Mouse (Mus musculus) thymus, adult 2 months (tissue): ENCODE data around the gene Nck1. TPM values are rescaled to one million over a fixed set of nuclear protein-coding genes. Genes with fewer than 3 reads are reported as not detected.

ENCODE experiments used
- DNase-seq: peaks from one replicate; pipeline ENCODE4 v3.0.0; 2021
- H3K27ac ChIP-seq: fragments of 200-500 bp; 2 replicates; pipeline ENCODE4 v1.5.1; 2012; ENCODE audit warnings: low read length, control low read depth; ENCODE audit not compliant: control insufficient read depth, insufficient read depth
- H3K27me3 ChIP-seq: fragments of 200-500 bp; 2 replicates; pipeline ENCODE4 v1.6.1; 2012; ENCODE audit warnings: mild to moderate bottlenecking, low read length, moderate library complexity, mixed read lengths; ENCODE audit not compliant: control insufficient read depth, insufficient read depth
- H3K36me3 ChIP-seq: fragments of 200-500 bp; 2 replicates; pipeline ENCODE4 v1.6.1; 2012; ENCODE audit warnings: mild to moderate bottlenecking, low read length, moderate library complexity; ENCODE audit not compliant: control insufficient read depth, insufficient read depth
- H3K4me1 ChIP-seq: fragments of 200-500 bp; replicated peaks from 2 replicates; pipeline ENCODE4 v1.6.1; 2012; ENCODE audit warnings: low read length; ENCODE audit not compliant: control insufficient read depth, insufficient read depth
- H3K4me3 ChIP-seq: fragments of 200-500 bp; 2 replicates; pipeline ENCODE4 v1.5.1; 2012; ENCODE audit warnings: mild to moderate bottlenecking, low read length, control low read depth, moderate library complexity; ENCODE audit not compliant: control insufficient read depth, insufficient read depth
- CTCF ChIP-seq: fragments of 200-500 bp; IDR thresholded peaks from 2 replicates; pipeline ENCODE4 v1.5.1; 2012; ENCODE audit warnings: mild to moderate bottlenecking, control low read depth, low read length, moderate library complexity, borderline replicate concordance; ENCODE audit not compliant: control insufficient read depth, poor library complexity, insufficient read depth; ENCODE audit errors: extremely low read depth
- POLR2A ChIP-seq: fragments of 200-500 bp; IDR thresholded peaks from 2 replicates; pipeline ENCODE4 v1.6.1; 2012; ENCODE audit warnings: mild to moderate bottlenecking, low read length, control low read depth, moderate library complexity; ENCODE audit not compliant: control insufficient read depth, poor library complexity, insufficient read depth; ENCODE audit errors: extremely low read depth
- WGBS: fragments of 180-500 bp; shearing (Covaris S2); methylation state at CpG from one replicate; pipeline ENCODE4 v1.1.7; 2018; 5-methylcytosine and 5-hydroxymethylcytosine counted together
- polyA plus RNA-seq: library from polyadenylated mRNA; depleted of rRNA; stranded (reverse); fragments of >200 nt; gene quantifications from 2 replicates; pipeline ENCODE4 v1.2.3, GENCODE M21; 2012

Gene Nck1
- polyA plus RNA-seq, 1 experiment, result 7.0 TPM

DNA sequence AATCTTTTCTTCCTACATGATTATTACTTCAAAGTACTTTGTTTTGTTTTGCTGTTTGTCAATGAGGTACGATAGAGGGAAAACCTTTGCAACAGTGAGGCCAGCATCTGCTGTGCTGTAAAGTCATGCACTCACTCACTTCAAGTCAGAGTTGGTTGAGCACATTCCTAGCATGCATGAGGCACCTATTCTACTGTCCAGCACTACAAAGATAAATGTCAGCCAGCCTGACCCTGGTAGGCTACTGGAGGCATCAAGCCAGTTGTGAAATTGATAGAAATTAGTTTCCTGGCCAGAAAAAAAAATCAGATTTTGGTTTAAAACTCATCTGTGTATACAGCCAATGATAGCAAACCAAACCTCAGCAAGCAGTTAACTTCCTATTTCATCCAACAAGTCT, 54.5 kb downstream of the Nck1 start:
- H3K4me3 ChIP-seq, result no peak overlapping the region
- no peaks in the 10 kb centered on the region for H3K36me3 ChIP-seq
- no peaks in the 10 kb centered on the region for H3K27me3 ChIP-seq
- WGBS, result 96% methylated on average over 1 of the region's 1 CpGs
- no peak for DNase-seq
- H3K27ac ChIP-seq, result no peak overlapping the region
- TF ChIP-seq CTCF (no peak), POLR2A (no peak)
- no peaks in the 10 kb centered on the region for H3K4me1 ChIP-seq

DNA sequence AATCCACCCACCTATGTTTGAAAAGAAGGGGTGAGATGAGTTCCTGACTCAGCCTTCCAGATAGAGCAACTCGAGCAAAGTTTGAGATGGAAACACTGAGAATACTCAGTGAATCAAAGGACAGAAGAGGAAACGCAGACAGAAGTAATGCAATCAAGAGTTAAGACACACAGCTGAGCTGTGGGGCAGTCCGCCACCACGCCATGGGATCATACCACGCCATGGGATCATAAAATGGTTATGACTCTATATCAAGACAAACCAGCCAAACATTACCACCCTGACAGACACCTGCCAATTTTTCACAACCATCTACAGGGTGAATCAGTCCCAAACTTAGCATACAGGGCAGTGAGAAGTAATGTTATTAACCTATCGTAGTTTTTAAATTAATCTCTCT, 57.0 kb downstream of the Nck1 start:
- H3K4me3 ChIP-seq, result no peak overlapping the region
- TF ChIP-seq POLR2A, result no peak
- no peak for TF ChIP-seq CTCF
- no peaks in the 10 kb centered on the region for H3K36me3 ChIP-seq
- H3K27ac ChIP-seq, result no peak overlapping the region
- DNase-seq, result no peak
- WGBS, result 92% methylated on average over 6 of the region's 6 CpGs
- no peaks in the 10 kb centered on the region for H3K4me1 ChIP-seq
- no peaks in the 10 kb centered on the region for H3K27me3 ChIP-seq

DNA sequence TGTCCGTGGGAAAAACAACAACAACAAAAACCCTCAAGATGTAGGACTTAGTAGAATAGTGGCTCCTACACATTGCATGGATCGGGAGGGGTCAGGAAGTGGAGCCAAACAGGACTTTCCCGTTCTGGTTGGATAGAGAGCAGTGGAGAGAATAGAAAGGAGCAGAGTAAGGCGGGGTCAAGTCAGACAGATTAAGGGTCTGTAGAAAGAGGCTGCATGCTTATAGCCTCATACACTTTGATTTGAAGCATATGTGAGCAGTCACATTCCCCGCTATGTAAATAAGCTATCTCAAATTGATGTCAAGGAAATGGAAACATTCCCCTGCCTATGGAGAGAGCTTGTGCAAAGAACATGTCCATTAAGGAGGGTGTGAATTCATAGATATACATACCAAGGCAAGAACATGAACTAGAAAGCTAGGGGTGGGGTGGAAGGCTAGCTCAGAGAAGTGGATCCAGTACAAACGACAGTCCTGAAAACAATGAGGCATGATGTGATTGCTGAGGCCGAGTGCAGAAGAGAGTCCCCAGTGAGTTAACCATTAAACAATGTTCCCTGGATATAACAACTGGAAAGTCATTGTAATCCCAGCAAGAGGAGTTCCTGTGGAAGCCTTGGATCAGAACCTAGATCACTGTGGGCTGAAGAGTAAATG, 57.7 kb downstream of the Nck1 start:
- no peaks in the 10 kb centered on the region for H3K36me3 ChIP-seq
- H3K27ac ChIP-seq, result no peak overlapping the region
- 93% methylated on average over 7 of the region's 7 CpGs for WGBS

DNA sequence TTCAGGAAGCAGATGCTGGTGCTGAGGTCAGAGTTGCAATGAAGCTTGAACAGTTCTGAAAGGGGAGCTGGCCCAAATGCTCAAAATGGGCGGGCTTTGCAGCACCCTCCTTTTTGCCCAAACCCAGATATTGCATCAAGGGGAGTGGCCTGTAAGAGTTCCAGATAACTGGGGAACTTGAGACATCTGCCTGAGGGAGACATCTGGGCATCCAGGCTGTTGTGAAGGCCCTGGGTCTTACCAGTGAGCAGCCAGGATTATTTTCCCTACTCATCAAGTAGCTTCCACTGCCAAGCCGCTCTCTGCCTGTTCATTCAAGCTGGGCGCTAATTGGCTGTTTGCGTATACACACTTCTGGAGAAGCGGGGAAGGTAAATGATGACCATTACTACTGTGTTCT, 59.5 kb downstream of the Nck1 start, which contains the start of gene Il20rb:
TSS of gene Il20rb (minus strand) at position 358 of the 400 bp plus-strand sequence.
- no peak for TF ChIP-seq POLR2A
- no peak for TF ChIP-seq CTCF
- H3K4me1 ChIP-seq, result no peaks in the 10 kb centered on the region
- no peak within 1 kb of the TSS for H3K4me3 ChIP-seq
- no peak for DNase-seq
- no peak within 1 kb of the TSS for H3K27ac ChIP-seq
- no peaks in the 10 kb centered on the region for H3K27me3 ChIP-seq
- 92% methylated on average over 5 of the region's 5 CpGs for WGBS
- H3K36me3 ChIP-seq, result no peaks in the 10 kb centered on the region

More for the DNA sequence above, 57.7 kb downstream of the Nck1 start:
- no peak overlapping the region for H3K4me3 ChIP-seq
- no peak for DNase-seq
- no peaks in the 10 kb centered on the region for H3K27me3 ChIP-seq
- TF ChIP-seq POLR2A, result no peak
- TF ChIP-seq CTCF, result no peak
- H3K4me1 ChIP-seq, result no peaks in the 10 kb centered on the region

DNA sequence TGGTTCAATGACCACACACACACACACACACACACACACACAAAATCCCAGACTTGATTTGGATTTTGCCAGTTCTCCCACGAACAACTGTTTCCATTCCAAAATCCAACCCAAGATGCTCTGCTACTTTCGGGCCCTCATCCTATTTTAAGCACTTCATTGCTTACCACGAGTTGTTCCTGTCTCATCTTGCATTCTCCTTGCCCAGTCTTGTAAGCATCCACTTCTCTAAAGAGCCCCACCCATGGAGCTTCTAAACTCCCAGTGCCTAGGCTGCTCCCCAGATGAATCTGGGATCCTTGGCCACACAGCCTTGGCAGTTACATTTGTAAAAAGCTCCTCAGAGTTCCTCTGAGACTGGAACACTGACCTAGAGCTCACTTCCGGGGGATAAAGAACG, 62.6 kb downstream of the Nck1 start:
- H3K4me3 ChIP-seq, result no peak overlapping the region
- 90% methylated on average over 5 of the region's 5 CpGs for WGBS
- no peaks in the 10 kb centered on the region for H3K4me1 ChIP-seq
- no peak for DNase-seq
- TF ChIP-seq CTCF (no peak), POLR2A (no peak)
- no peaks in the 10 kb centered on the region for H3K27me3 ChIP-seq
- no peak overlapping the region for H3K27ac ChIP-seq
- no peaks in the 10 kb centered on the region for H3K36me3 ChIP-seq

DNA sequence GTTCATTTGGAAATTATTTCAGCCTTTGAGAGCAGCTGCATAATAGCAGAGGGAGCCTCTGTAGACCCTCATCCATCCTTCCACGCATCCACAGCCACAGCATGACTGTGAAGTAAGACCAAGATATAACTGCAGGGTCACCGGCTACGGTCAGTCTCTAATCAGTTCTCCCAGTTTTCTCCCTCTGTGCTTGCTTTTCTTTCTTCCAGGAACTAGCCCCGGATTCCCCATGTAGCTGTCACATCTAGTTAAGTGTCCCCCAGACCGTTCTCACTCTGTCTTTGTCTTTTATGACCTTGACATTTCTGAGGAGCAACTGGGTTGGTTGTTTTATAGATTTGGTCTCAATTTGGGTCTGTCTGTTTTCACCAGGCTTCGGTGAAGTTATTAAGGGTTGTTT, 64.3 kb downstream of the Nck1 start:
- no peak for DNase-seq

More for the DNA sequence above, 64.3 kb downstream of the Nck1 start:
- Histone ChIP-seq H3K36me3 (no peaks in the 10 kb centered on the region), H3K4me1 (no peaks in the 10 kb centered on the region), H3K27ac (no peak overlapping the region), H3K27me3 (no peaks in the 10 kb centered on the region), H3K4me3 (no peak overlapping the region)
- TF ChIP-seq CTCF (no peak), POLR2A (no peak)
- WGBS, result 90% methylated on average over 6 of the region's 6 CpGs
